23 mouse cellular contexts compared by ENCODE assay signal in the genomic region with DNA sequence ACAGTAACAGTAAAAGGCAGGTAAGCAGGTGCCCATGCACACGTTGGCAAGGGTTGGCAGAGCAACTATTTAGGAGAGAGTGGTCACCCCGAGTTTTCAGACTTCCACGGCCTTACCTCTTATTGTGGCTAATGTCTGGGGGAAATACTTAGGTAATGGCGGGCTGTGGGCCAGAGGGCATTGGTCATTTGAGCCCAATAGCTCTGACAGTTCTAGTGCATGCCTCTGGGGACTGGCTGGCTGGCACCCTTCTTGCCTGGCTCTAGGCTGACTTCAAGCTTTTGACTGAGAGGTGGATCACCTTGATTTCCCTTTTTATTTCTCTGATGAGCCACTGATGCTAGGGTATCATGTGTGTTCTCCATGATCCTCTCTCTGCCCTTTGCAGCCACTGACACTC. TPM values are rescaled to one million over a fixed set of nuclear protein-coding genes. Genes with fewer than 3 reads are reported as not detected.
DNase-seq lines count a peak whose midpoint lies in the region; TF ChIP-seq lines count a peak whose summit lies in the region.
"Had no signal": no experiment of that assay in that cellular context is flagged by ENCODE, and none has a peak within 500 bp of the region (broad histone marks: within the 10 kb centered on the region; RNA-seq: fewer than 3 reads in every experiment).

No protein-coding gene starts in this region.

- H3K9me3 ChIP-seq in E14TG2a.4 (ENCODE audit: low read length): no peaks in the 10 kb centered on the region
- H3K9me3 ChIP-seq: embryonic facial prominence, embryonic 13.5 days; embryonic facial prominence, embryonic 15.5 days; forebrain, embryonic 10.5 days; forebrain, embryonic 12.5 days had no signal

- peaks cover 21% of the 10 kb centered on the region; the same call in 1 of the 2 replicates for H3K27me3 ChIP-seq in E14TG2a.4 (ENCODE audit: insufficient read depth, low read length)
- H3K27me3 ChIP-seq: CH12.LX; embryonic facial prominence, embryonic 13.5 days; embryonic facial prominence, embryonic 15.5 days had no signal

- H3K4me1 ChIP-seq in E14TG2a.4 (replicated peaks; ENCODE audit: low read depth, low read length): no peaks in the 10 kb centered on the region; the same call in 1 of the 2 replicates
- H3K4me1 ChIP-seq: embryonic facial prominence, embryonic 13.5 days; embryonic facial prominence, embryonic 15.5 days had no signal

- DNase-seq in adrenal gland, adult 2 months: peak; percentile 7
- no peak for DNase-seq in adrenal gland, postnatal 4 days (ENCODE audit: low spot score in 2 of 2)
- peak; percentile 54 for DNase-seq in adrenal gland, postnatal 14 days
- DNase-seq in adrenal gland, adult 8-10 months: no peak
- DNase-seq in adrenal gland, postnatal 36 days: peak; percentile 2 to 36
- no peak for DNase-seq in right cerebral cortex, adult 2 months (ENCODE audit: low spot score in 2 of 2)
- DNase-seq: B cell, adult 2 months; cerebellum, adult 11 months; cerebellum, adult 18-20 months; cerebellum, adult 8-10 months; cerebellum, adult 9-11 months; cerebellum, postnatal 14 days; cerebellum, postnatal 36 days; embryo, embryonic 11 days had no signal

- no peaks in the 10 kb centered on the region for H3K36me3 ChIP-seq in E14TG2a.4 (ENCODE audit: insufficient read depth, low read length)
- H3K36me3 ChIP-seq: embryonic facial prominence, embryonic 13.5 days; embryonic facial prominence, embryonic 15.5 days; forebrain, embryonic 10.5 days; forebrain, embryonic 12.5 days had no signal

- peak overlapping the region; percentile 46; the same call in 1 of the 2 replicates for H3K4me3 ChIP-seq in E14TG2a.4 (replicated peaks; ENCODE audit: low read length)
- H3K4me3 ChIP-seq: embryonic facial prominence, embryonic 13.5 days; embryonic facial prominence, embryonic 15.5 days; erythroblast, embryonic 14.5 days; forebrain, embryonic 10.5 days; forebrain, embryonic 12.5 days had no signal

- TF ChIP-seq CTCF in E14TG2a.4 (conservative IDR thresholded peaks at IDR 0.05; ENCODE audit: low read length): no peak

RNA-seq across cellular contexts. Expression of a gene that starts 21.7 kb away (rescaled TPM):
- under 1 TPM; 0.43 to 0.86 TPM for total RNA-seq in adrenal gland, adult 2 months (2021)
- 0.02 and 0.11 TPM in 2 replicates for polyA plus RNA-seq in adrenal gland, adult 2 months (2012; rRNA removed)
- under 1 TPM; 0.39 to 0.56 TPM for total RNA-seq in adrenal gland, postnatal 4 days (2021)
- 0.11 and 0.22 TPM in 2 replicates for total RNA-seq in adrenal gland, postnatal 14 days (2021)
- under 1 TPM; 0.23 to 0.71 (median 0.41) TPM for total RNA-seq in adrenal gland, adult 8-10 months (2022)
- under 1 TPM; 0.17 to 0.26 TPM for total RNA-seq in adrenal gland, postnatal 36 days (2021)
- total RNA-seq: MEL had no signal
- polyA plus RNA-seq: CD4-positive, CD25-positive, alpha-beta regulatory T cell, adult 4 months had no signal

Comparison
In these comparisons a context has a peak if more than half of its experiments do, and no peak if none do; other contexts are left out.
1. DNase-seq: peak in adrenal gland, adult 2 months (single experiment), adrenal gland, postnatal 14 days (single experiment) and adrenal gland, postnatal 36 days (2 of 2); none in adrenal gland, postnatal 4 days (0 of 2), adrenal gland, adult 8-10 months (single experiment) and right cerebral cortex, adult 2 months (0 of 2).